Mouse (Mus musculus) 416B (cell line): ENCODE measurements around the gene Slc43a1.

ENCODE experiments used
- DNase-seq: peaks from one replicate; pipeline ENCODE4 v3.0.0; 2011; ENCODE audit warnings: low read depth

The Slc43a1 gene

DNA sequence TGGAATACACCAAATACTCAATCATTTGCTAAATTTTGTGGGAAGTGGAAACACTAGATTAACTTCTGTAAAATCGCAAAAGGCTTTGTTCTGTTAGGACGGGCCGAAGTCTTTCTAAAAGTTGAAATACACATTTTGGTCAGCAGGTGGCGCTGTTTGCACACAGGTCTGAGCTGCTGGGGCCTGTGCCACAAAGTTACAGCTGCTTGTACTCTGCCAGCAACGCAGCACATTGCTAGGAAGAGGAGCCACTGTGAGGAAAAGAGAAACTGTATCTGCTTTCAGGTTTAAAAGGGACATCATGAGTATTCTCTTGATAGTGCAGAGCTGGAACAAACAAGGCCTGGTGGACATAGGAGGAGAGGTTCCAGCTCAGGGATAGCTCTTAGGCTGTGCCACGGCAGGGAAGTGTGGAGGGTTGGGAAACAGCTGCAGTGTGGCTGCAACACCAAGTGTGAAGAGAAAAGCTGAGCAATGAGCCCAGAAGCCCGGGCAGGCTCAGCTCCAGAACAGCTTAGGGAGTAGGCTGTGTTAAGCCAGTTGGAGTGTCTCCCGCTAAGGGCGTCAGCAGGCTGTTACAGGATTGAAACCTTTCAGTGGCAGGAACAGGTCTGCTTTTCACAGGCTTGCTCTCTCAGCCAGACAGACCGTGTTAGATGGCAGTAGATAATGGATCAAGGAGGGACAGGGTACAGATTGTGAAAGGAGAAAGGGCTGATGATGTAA, 6.8 kb upstream of the Slc43a1 start:
- DNase-seq, result peak; percentile 88

DNA sequence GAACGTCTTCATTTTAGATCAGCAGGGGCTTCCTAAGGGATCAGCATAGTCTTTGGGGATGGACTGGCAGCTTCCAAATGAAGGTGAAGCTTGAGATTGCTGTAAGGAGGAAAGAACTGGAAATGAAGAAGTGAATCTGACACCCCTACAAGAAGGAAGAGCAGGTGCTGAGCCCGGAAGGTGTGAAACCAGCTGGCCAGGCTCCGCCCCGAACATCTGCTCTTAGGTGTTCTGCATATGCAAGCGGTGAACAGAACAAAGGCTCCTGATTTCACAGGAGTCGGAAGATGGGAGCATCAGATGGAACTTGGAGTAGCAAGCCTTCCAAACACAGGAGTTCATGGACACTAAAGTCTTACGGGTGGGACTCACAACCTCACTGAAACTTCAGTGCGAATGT, 1.5 kb upstream of the Slc43a1 start:
- no peak for DNase-seq

DNA sequence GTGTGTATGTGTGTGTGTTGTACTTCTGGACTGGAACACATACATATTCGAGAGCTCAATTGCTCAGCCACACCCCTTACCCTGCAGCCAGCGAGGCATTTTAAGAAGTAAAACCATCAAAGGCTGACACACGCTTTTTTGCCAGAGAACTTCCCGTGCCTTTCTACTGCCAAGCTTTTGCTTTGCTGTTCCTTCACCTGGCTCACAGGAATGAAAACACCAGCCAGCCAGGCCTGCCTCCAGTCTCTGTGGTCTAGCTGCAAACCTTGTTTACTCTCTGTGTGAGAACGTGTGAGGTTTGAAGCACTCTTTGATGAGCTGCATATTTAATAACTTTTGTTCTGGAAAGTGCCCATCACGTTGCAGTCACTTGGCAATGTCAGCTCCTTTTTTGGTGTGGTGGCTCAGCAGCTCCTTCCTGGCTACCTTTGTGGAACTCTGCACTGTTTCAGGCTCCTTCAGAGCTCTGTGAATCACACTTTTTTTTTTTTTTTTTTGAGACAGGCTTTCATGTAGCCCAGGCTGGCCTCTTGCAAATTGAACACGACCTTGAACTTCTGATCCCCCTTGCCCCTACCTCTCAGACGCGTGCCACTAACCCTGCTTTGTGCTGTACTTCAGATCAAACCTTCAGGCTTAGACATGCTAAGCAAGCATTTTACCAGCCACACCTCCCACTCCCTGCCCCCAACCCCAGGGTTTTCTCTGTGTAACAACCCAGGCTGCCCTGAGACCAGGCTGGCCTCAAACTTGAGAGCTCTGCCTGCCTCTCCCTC, 645 bp upstream of the Slc43a1 start:
- DNase-seq, result no peak

DNA sequence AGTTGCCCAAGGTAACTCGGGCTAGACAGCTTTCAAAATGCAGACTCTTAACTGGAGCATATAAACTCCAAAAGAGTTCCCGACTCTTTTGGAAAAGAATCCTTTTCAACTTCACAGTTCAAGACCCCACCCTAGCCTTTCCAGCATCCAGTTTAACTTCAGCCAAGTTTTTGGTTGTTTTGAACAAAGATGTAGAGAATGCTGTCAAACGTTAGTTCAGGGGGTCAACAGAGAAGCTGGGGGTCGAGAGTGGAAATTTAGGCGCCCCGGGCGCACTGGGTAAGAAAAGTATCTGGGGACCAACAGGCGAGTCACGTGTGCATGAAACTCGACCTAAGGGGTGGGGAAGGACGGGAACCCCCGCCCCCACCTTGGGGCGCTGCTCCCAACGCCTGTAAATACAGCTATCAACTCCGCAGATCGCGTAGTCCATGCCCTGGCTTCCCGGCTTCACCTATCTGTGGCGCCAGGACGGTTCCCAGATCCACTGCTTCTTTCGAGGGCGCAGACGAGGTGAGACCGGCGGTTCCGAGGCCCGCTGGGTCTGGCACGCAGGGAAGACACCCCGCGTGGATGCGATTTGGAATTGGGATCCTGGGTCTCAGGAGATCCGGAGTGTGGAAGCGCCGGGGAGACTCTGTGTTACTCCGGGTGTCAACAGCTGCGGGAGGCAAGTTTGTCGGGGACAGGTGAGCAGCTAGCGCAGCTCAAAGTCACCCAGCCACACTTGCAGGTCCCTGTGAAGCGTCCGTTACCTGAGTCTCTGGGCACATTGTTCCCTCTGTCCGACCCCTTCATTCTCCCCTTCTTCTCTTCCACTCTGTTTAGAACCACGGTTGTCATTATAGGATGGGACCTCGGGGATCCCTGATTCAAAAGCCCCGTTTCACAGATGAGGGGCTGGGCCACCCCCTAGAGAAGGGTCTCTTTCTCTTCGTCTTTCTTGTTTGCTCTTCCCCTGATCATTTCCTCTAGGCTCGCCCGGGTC, 637 bp downstream of the Slc43a1 start:
- DNase-seq, result peak; percentile 80

DNA sequence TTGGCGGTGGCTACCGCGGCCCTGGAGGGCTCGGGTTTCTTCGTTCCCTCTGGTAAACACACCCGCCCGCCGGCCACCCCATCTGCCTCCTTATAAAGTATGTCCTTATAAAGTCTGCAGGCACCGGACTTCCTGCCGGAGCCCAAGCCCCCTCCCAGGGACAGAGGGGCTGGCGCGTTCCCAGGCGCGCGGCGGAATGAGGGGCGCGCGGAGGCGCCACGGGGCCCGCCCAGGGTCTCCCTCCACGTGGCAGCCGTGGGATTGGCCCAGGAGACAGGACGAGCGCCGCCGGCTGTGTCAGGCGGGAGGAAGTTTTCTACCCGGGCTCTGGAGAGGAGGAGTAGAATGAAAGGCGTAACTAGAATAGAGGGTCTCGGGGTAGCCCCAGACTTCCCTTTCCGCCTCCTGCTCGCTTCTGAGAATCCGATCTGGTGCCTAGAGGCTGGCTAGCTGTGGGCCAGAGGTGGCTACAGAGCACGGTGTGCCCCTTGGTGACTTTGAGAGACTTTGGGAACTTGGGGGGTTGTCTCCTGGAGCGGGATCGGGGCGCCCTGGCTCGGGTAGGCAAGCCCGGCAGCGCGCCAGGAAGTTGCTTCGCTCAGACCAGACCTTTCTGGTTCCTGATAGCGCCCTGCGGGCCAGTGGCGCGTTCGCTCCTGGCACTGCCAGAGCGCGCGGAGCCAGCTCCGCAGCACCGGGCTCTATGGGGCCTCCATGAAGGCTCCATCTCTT, 1.5 kb downstream of the Slc43a1 start:
- peak; percentile 90 for DNase-seq

DNA sequence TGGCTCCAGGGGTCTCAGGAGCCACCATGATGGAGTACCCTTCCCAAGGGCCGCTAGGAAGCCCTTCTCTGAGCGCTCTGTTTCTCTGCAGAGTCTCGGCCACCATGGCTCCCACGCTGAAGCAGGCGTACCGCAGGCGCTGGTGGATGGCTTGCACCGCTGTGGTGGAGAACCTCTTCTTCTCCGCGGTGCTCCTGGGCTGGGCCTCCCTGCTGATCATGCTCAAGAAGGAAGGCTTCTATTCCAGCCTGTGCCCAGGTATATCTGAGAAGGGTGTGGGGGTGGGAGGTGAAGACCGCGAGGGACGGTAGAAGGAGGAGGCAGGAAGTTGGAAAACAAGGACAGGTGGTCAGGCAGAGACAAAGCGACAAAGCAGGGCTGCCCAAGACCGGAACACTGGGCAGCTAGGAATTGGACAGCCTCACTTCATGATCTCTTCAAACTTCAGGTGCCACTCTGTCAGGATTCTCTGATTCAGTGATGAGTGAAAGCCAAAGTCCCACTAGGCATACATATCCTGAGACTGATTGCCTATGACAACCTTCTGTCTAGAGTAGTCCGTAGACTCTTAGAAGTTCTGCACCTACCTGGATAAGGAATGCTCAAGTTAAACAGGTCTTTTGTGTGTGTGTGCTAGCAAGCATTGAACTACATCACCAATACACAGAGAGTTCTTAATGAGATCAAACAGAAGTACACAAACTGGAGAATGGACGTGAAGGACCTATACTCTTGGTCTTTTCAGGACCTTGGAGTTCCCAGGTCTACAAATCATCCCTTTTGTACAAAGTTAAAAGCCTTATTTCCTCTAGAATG, 2.3 kb downstream of the Slc43a1 start:
- no peak for DNase-seq

DNA sequence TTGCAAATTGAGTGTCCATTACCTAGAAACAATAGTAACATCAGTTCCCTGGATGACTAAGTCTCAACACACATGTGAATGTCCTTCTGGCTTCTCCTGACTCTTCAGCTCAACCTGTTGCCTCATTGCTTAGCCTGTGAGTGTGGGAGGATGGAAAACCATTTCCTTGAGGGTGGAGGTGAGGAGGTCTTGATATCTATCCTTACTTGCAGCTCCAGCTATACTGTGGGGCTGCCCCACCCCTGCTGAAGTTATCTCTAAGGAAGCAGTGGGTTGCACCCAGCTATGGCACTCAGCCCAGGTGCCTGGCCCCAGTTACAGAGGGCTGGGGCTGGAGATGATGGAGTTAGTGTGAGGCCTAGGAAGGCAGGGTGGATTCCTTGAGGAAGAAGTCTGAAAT, 3.3 kb downstream of the Slc43a1 start:
- DNase-seq, result peak; percentile 58

DNA sequence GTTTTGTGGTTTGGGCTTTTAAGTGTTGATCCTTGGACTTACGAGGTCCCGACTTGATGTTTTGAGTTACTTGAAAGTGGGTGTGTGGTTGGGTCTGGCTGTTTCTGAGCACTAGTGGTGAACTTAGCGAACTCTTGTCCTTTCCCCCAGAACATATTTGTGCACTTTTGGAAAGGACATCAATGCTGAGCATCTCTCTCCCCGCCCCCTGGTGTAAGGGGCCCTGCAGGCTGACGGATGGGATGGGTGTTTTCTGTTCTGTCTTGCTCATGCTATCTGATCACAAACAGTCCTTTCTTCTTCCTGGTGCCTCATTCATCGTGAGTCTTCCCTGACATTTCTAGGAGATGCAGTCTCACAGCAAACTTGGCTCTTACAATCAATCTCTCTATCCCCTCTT, 5.0 kb downstream of the Slc43a1 start:
- DNase-seq, result no peak

DNA sequence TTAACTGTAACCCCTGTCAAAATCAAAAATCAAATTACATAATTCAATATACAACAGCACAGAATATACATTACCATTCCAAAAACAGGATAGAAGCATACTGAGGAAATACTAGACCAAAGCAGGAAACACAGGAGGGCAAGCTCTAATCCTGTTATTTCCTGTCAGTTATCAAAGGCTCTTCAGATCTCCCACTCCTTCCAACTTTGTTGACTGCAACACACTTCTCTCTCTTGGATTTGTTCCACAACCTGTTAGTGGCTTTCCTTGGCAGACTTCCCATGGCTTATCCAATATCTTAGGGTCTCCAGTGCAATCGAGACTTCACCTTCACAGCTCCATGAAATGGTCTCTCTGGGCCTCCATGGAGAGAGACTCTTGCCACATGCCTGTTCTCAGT, 6.6 kb downstream of the Slc43a1 start:
- DNase-seq, result no peak

DNA sequence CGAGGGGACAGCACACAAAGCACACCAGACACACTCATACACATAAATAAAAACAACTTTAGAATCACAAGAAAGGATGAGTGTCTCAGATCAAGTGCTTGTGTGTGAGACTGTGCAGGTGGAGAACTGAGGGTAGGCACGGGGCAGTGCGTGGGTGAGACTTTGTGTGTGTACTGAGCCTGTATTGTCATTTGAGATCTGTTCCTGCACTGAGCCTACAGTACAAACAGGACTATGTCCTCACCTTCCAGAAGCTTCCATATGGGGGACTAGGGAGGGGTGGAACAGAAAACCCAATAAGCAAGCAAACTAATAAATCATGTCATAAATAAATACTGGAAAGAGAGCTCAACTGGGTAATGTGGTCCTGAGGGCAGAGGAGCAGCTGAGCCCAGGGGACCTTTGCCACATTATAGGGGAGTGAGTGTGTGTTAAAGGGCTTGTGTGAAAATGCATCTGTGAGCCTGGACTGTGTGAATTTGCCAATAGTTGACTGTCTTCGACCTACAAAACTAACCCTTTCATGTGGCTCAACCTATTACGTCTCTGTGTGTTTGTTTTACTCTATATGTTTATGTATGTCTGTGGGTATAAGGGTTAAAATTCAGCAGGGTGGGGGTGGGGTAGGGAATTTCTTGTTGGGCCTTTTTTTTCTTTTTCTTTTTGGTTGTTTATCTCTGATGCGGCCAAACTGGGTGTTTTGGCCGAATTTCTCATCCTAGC, 11.9 kb downstream of the Slc43a1 start:
- DNase-seq, result no peak

DNA sequence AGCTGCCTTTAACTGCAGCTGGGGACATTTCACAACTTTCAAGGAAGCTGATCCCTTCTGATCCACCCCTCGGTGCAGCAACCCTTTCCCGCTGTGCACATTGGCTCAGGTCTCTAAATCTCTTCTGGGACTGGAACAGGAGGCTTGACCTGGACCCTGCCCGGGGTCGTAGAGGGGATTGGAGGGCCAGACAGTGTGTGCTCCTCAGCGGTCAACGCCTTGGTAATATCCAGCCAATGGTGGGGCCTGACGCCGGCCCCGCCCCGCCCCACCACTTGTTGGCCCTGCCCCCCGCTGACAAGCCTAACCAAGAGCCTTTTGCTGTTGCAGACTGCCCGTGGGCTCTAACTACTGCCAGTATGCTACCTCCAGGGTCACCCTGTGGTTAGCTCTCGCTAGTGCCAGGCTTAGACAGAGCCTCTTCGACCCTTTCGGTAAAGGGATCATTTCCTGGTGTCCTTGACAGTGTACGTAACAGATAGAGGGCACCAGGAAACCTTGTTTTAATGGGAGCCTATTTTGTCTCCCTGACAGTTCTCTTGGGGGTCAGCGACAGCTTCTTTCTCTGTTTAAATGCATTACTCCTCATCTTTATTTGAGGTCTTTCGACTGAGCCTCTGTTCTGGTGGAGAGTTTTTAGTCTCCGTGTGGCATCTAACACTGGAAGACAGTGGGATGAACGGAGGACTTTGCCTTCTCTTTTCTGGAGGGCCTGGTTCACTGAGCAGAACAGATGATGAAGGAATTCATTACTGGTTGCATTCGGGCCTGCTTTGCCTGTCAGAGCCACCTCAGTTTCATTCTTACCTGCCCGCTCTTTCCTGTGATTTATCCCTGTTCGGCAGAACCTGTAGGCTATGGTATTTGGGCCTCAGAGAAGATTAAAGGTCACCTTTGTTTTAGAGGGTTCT, 12.7 kb downstream of the Slc43a1 start:
- DNase-seq, result peak; percentile 21

DNA sequence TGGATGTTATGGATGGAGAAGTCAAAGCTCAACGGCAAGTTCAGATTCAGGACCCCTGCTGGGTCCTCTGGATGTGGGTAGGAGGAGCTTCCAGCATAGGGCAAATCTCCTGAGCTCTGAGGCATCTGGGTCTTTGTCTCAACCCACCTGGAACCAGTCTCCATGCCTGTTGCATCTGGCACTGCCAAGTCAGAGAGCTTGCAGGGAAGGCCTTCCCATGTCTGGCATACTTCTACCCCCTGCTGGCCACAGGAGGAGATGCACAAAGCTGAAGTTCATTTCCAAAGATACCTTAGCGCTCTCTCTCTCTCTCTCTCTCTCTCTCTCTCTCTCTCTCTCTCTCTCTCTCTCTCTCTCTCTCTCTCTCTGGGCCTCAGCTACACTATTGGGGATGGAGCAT, 17.1 kb downstream of the Slc43a1 start:
- peak; percentile 67 for DNase-seq

DNA sequence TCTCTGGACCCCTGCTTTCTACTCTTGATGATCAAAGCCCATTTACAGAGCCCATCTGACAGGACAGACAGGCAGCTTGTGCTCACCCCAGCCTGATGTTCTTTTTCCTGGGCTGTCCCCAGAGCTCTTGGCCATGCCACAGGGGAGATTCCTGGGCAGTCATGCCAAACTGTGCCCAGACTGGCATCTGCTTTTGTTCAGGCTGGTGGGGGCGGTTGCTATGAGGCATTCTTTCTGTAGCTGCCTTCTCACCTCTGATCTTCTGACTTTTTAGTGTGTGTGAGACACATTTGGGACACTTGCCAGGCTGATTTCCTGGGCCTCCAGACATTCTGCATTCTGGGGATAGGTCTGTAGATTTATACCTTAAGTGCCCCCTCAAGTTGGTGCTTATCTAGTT, 19.9 kb downstream of the Slc43a1 start:
- no peak for DNase-seq

DNA sequence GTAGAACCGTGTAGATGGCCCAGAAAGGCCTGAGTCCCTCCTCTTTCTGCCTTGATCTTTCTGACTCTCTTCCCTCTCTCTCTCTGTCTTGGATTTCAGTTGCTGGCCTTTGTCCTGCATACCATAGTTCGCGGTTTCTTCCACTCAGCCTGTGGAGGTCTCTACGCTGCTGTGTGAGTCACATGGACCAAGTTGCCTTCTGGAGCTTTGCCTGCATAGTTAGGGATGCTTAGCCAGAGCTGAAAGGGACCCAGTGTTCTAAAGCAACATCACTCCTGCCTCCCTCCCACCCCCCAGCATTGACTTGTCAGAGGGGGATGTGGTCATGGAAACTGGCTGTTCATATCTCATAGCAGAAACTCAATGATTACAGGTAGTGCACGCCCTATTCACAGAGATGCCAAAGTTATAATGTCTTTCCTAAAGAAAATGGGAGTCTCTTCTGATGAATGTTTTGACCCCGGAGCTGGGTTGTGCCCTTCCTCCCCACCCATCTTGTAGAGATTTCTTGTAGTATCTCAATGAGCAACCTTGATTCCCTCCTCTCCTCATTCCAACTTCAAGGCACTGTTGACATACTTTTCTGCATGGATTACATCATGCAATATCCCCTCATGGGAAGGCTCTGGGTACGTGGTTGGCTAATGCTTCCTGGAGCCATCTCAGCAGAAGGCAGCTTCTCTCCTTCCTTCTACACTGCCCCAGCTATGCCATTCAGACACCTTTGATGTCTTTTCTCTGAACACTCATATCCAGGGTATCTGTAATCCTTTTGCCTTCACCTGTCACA, 21.5 kb downstream of the Slc43a1 start:
- DNase-seq, result no peak

DNA sequence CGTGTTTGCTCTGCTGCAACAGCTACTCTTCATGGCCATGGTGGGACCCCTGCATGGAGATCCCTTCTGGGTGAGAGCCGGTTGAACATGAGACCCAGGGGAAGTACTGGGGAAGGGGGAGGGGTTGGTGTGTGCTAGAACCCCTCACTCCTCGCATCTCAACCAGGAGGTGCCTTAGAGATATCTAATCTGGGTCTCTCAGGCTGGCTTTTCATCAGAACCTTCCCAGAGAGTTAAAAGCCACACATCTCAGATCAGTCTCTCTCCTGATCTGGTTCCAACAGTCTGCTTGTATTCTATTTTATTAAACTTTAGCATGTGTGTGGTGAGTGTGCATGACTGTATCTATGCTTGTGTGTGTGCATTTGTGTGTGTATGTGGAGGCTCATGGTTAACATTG, 22.8 kb downstream of the Slc43a1 start:
- DNase-seq, result no peak

DNA sequence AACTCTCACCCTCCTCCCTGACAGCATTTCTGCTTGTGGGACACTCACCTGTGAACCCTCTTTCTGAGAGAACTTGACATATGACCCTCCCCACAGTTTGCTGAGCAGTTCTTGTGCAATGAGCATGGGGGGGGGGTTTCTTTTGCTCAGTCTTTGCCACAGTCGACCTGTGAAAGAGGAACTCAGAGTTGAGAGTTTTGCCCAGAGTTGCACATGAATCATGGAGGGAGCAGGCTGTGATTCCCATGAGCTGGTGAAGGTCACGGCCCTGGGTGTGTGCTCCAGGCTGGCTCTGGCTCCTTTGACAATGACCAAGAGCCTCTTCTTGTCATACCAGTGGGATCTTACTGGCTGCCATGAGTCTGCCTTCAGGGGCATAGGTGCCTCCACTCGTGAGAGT, 23.6 kb downstream of the Slc43a1 start:
- no peak for DNase-seq

DNA sequence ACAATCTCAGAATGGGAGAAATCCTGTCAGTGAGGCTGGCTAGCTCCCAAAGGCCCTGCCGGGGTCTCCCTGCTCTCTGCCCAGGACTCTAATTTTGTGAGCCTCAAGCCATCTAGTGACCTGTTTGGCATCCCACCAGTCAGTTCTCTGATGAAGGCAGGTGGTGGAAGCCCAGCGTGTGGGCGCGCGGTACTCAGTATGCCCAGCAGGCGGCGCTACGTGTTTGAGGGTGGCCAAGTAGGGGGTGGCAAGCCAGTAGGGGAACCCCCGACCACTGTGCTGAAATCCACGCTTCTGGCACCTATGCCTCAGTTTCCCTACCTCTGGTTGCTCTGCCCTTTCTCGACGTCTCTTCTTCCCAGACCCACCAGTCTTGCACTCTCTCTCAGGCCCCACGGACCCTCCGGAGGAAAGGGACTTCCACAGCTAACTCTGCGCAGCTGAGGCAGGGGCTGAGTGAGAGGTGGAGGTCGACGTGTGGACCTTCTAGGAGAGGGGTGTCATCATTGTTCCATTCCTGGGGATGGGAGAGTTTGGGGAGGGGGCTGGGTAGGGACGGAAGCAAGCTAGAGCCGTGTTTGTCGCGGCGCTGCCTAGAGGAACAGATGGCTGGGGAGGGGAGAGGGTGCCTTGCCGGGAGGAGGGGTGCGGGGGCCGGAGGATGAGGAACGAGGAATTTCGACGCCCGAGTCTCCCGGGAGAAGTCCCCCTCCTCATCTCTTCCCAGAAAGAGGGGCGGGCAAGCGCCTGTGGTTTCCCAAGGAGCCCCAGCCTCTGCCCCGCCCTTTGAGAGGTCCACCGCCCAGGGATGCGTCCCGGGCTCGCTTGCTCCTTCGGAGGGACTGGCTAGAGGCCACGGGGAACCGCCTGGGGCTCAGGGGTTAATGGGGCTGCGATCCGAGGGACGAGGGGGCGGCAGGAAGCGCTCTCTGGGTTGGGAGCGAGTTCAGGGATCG, 27.2 kb downstream of the Slc43a1 start:
- no peak for DNase-seq
